ENCODE assay signal across 14 mouse cellular contexts in genomic region chr10:22615309-22615708, GRCm38 (mm10). TPM values are rescaled to one million over a fixed set of nuclear protein-coding genes. Genes with fewer than 3 reads are reported as not detected.
DNase-seq lines count a peak whose midpoint lies in the region; ATAC-seq and TF ChIP-seq lines count a peak whose summit lies in the region.
"Had no signal": no experiment of that assay in that cellular context is flagged by ENCODE, and none has a peak within 500 bp of the region (broad histone marks: within the 10 kb centered on the region; RNA-seq: fewer than 3 reads in every experiment).

No protein-coding gene starts in this region.

- no peak for TF ChIP-seq POLR2A in kidney, adult 2 months (IDR thresholded peaks at IDR 0.05; ENCODE audit: low read depth, low read length)

- H3K27me3 ChIP-seq in heart, embryonic 12.5 days (replicated peaks) = no peaks in the 10 kb centered on the region
- no peaks in the 10 kb centered on the region for H3K27me3 ChIP-seq in kidney, adult 2 months (replicated peaks; ENCODE audit: control insufficient read depth, insufficient read depth, low read length)
- H3K27me3 ChIP-seq in neural tube, embryonic 14.5 days (ENCODE audit: control insufficient read depth, insufficient read depth, low read length) = no peaks in the 10 kb centered on the region
- H3K27me3 ChIP-seq: forebrain, embryonic 13.5 days; neural tube, embryonic 15.5 days had no signal

- peak; percentile 52 for DNase-seq in heart, postnatal 4 days
- peak; percentile 50 to 66 for DNase-seq in kidney, postnatal 4 days
- DNase-seq in kidney, adult 2 months = no peak
- DNase-seq in neural tube, embryonic 10.5 days (ENCODE audit: extremely low spot score, low spot score) = no peak
- DNase-seq in layer of hippocampus, adult 9-11 months = no peak
- DNase-seq: cerebellum, postnatal 36 days had no signal

- ATAC-seq in heart, embryonic 12.5 days (ENCODE audit: insufficient number of reproducible peaks, low FRiP score) = no peak
- peak; percentile 63; the same call in 1 of the 2 replicates for ATAC-seq in neural tube, embryonic 14.5 days (ENCODE audit: low read depth)
- ATAC-seq: forebrain, embryonic 13.5 days; intestine, embryonic 16.5 days had no signal

- H3K9me3 ChIP-seq in heart, embryonic 12.5 days (replicated peaks) = peaks cover 7% of the 10 kb centered on the region; the same call in 1 of the 2 replicates
- no peaks in the 10 kb centered on the region; the same call in 1 of the 2 replicates for H3K9me3 ChIP-seq in neural tube, embryonic 14.5 days (ENCODE audit: control insufficient read depth, low read length)
- H3K9me3 ChIP-seq: neural tube, embryonic 15.5 days had no signal

- no peak for TF ChIP-seq CTCF in kidney, adult 2 months (conservative IDR thresholded peaks at IDR 0.05; ENCODE audit: insufficient read depth, insufficient read length, low read depth, low read length)

- WGBS in heart, embryonic 12.5 days = 29% methylated on average over 10 of the region's 10 CpGs
- WGBS in kidney, adult 2 months = 46% methylated on average over 10 of the region's 10 CpGs
- 51% methylated on average over 10 of the region's 10 CpGs for WGBS in neural tube, embryonic 14.5 days

- no peak overlapping the region for H3K4me2 ChIP-seq in heart, embryonic 12.5 days
- no peak overlapping the region for H3K4me2 ChIP-seq in neural tube, embryonic 14.5 days (ENCODE audit: low read depth, low read length)
- H3K4me2 ChIP-seq: forebrain, embryonic 13.5 days; liver, embryonic 11.5 days; neural tube, embryonic 15.5 days had no signal

- H3K4me1 ChIP-seq in heart, embryonic 12.5 days (replicated peaks) = no peaks in the 10 kb centered on the region
- no peaks in the 10 kb centered on the region for H3K4me1 ChIP-seq in kidney, adult 2 months (ENCODE audit: control insufficient read depth, insufficient read depth, low read length)
- no peaks in the 10 kb centered on the region for H3K4me1 ChIP-seq in neural tube, embryonic 14.5 days (ENCODE audit: control insufficient read depth, insufficient read depth, low read length)
- H3K4me1 ChIP-seq: forebrain, embryonic 13.5 days; neural tube, embryonic 15.5 days had no signal

- H3K36me3 ChIP-seq in heart, embryonic 12.5 days = no peaks in the 10 kb centered on the region
- no peaks in the 10 kb centered on the region for H3K36me3 ChIP-seq in kidney, adult 2 months (ENCODE audit: control insufficient read depth, insufficient read depth, low read length)
- H3K36me3 ChIP-seq in neural tube, embryonic 14.5 days (ENCODE audit: control insufficient read depth, insufficient read depth, low read length) = no peaks in the 10 kb centered on the region
- H3K36me3 ChIP-seq: neural tube, embryonic 15.5 days had no signal

- H3K4me3 ChIP-seq in heart, embryonic 12.5 days = no peak overlapping the region
- H3K4me3 ChIP-seq in kidney, adult 2 months (ENCODE audit: insufficient read depth, low read depth, low read length) = no peak overlapping the region
- H3K4me3 ChIP-seq in neural tube, embryonic 14.5 days (ENCODE audit: low read depth, low read length) = no peak overlapping the region
- H3K4me3 ChIP-seq: forebrain, embryonic 13.5 days; neural tube, embryonic 15.5 days had no signal

- no peak overlapping the region for H3K27ac ChIP-seq in heart, embryonic 12.5 days (ENCODE audit: poor library complexity, severe bottlenecking)
- no peak overlapping the region for H3K27ac ChIP-seq in kidney, adult 2 months (ENCODE audit: insufficient read depth, low read depth, low read length)
- H3K27ac ChIP-seq in neural tube, embryonic 14.5 days (ENCODE audit: low read depth, low read length) = no peak overlapping the region
- H3K27ac ChIP-seq: forebrain, embryonic 13.5 days; macrophage; neural tube, embryonic 15.5 days had no signal

- no peak overlapping the region for H3K9ac ChIP-seq in heart, embryonic 12.5 days
- no peak overlapping the region for H3K9ac ChIP-seq in neural tube, embryonic 14.5 days (replicated peaks; ENCODE audit: low read depth, low read length)
- H3K9ac ChIP-seq: forebrain, embryonic 13.5 days; neural tube, embryonic 15.5 days had no signal

RNA-seq across cellular contexts. Expression of gene Slc2a12, which starts 29.5 kb away (rescaled TPM):
- 10 to 100 TPM in 1 of 2 experiments, 1 to 10 TPM in 1; 5.9 to 10.9 TPM for total RNA-seq in heart, postnatal 4 days (2021)
- polyA plus RNA-seq in heart, embryonic 12.5 days (2016; fragmentation: Nextera tagmentation; extraction: Ambion mirVana) = 1.9 and 2.2 TPM in 2 replicates
- polyA plus RNA-seq in kidney, adult 2 months (2012; rRNA removed) = 5.6 and 6.3 TPM in 2 replicates
- 0.99 and 1.7 TPM in 2 replicates for polyA plus RNA-seq in neural tube, embryonic 14.5 days (2014; fragmentation: Nextera tagmentation; extraction: Ambion mirVana)
- polyA plus RNA-seq: C2C12 had no signal

Comparison
In these comparisons a context has a peak if more than half of its experiments do, and no peak if none do; other contexts are left out.
1. DNase-seq: peak in heart, postnatal 4 days (single experiment) and kidney, postnatal 4 days (2 of 2); none in kidney, adult 2 months (single experiment), neural tube, embryonic 10.5 days (single experiment) and layer of hippocampus, adult 9-11 months (single experiment).